Mouse (Mus musculus) bone marrow, adult 2 months (tissue): Measurements from ENCODE around the gene Dtl. TPM values are rescaled to one million over a fixed set of nuclear protein-coding genes. Genes with fewer than 3 reads are reported as not detected.

Experiments used
- H3K27ac ChIP-seq: fragments of 200-500 bp; 2 replicates; pipeline ENCODE4 v1.5.1; 2012; ENCODE audit warnings: low read depth, mild to moderate bottlenecking, control low read depth, inconsistent platforms, low read length; ENCODE audit not compliant: control insufficient read depth, poor library complexity, insufficient read depth
- H3K4me1 ChIP-seq: fragments of 200-500 bp; 2 replicates; pipeline ENCODE4 v1.6.1; 2011; ENCODE audit warnings: low read length; ENCODE audit not compliant: control insufficient read depth, insufficient read depth
- H3K4me3 ChIP-seq: fragments of 200-500 bp; replicated peaks from 2 replicates; pipeline ENCODE3; 2011; ENCODE audit warnings: mild to moderate bottlenecking, low read depth, low read length, control low read depth; ENCODE audit not compliant: control insufficient read depth
- CTCF ChIP-seq: fragments of 200-500 bp; IDR thresholded peaks from 2 replicates; pipeline ENCODE4 v1.5.1; 2011; ENCODE audit warnings: low read length, control low read depth; ENCODE audit not compliant: control insufficient read depth, insufficient read depth
- POLR2A ChIP-seq: fragments of 200-500 bp; IDR thresholded peaks from 2 replicates; pipeline ENCODE4 v1.6.1; 2011; ENCODE audit warnings: low read depth, mild to moderate bottlenecking, control low read depth, low read length, borderline replicate concordance; ENCODE audit not compliant: control insufficient read depth
- WGBS: fragments of 180-500 bp; shearing (Covaris S2); methylation state at CpG from one replicate; pipeline ENCODE4 v1.1.7; 2018; 5-methylcytosine and 5-hydroxymethylcytosine counted together
- polyA plus RNA-seq: library from polyadenylated mRNA; stranded (reverse); fragments of >200 nt; gene quantifications from 2 replicates; pipeline ENCODE4 v1.2.4, GENCODE M21; 2011; ENCODE audit warnings: low replicate concordance; ENCODE audit not compliant: missing spikeins, insufficient read depth, insufficient read length

Dtl gene
- polyA plus RNA-seq, result 23.5 and 24.8 TPM in 2 replicates

DNA sequence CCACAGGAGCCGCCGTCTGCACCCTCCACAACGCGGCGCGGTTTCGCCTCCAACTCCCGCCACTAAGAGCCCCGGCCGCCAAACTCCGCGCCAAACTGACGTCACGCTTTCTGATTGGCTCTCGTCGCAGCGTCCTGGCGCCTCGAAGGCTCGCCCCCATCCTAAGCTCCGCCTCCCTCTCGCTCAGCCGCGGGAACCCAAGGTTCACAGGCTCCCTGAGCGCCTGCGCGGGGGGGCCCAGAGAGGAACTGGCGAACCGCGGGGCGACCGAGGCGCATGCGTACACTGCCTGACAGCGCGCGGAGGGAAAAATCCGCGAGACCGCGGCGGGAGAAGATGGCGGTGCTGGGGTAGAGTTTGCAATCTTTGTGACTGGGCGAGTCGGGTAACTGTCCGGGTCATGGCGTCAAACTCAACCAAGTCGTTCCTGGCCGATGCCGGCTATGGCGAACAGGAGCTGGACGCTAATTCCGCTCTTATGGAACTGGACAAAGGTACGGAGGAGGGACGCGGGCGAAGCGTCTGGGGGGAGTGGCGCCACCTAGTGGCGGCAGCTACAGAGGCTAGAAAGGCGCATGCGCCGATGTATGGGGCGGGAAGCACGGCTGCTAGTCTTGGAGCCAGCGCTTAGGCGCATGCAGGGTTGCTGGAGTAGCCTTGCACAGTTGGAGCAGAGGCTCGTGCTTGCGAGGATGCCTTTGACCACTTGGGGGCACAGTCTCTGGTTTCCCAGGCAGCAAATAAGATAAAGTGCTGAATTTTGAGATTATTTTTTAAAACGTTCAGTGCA is at the start of gene Dtl, which contains the start of gene Ints7:
Gene Dtl (minus strand): TSS at position 87 of the 790 bp plus-strand sequence.
Gene Ints7 (plus strand): TSS at position 179 of the 790 bp plus-strand sequence.
- WGBS, result under 1% methylated on average over 70 of the region's 70 CpGs
- Histone ChIP-seq H3K4me3 (peak within 1 kb of the TSS; percentile 96), H3K27ac (peak within 1 kb of the TSS; percentile 89), H3K4me1 (no peaks in the 10 kb centered on the region; the same call in 1 of the 2 replicates)
- TF ChIP-seq CTCF (peak; percentile 92), POLR2A (peak; percentile 58)

GRCm38 (mm10) chr1:191625026-191625425 is 49.7 kb upstream of the Dtl start:
- TF ChIP-seq POLR2A (no peak), CTCF (no peak)
- WGBS, result 64% methylated on average over 6 of the region's 6 CpGs
- no peak overlapping the region for H3K27ac ChIP-seq
- H3K4me3 ChIP-seq, result no peak overlapping the region
- H3K4me1 ChIP-seq, result no peaks in the 10 kb centered on the region; the same call in 1 of the 2 replicates

DNA sequence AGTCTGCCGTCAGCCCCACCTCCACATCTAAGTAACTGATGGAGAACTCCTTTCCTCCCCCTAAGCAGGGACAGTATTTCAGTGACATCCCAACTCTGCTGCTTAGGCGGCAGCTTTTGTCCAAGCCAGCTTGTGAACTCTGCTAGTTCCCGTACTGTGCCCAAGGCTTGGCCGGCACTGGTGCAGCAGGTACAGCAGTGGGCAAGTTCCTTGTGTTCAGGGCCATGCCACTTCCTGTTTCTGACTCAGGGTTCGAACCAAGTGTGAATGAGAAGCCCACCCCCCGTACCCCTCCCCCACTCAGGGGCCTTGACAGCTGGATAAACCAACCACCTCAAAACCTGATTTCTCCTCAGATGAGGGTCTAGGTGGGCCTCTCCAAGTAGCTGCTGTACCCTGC is 49.1 kb upstream of the Dtl start:
- no peak for TF ChIP-seq POLR2A

GRCm38 (mm10) chr1:191622801-191623200 is 47.5 kb upstream of the Dtl start:
- TF ChIP-seq POLR2A (no peak), CTCF (no peak)
- H3K4me3 ChIP-seq, result no peak overlapping the region
- no peaks in the 10 kb centered on the region; the same call in 1 of the 2 replicates for H3K4me1 ChIP-seq
- WGBS, result 87% methylated on average over 8 of the region's 8 CpGs
- H3K27ac ChIP-seq, result no peak overlapping the region

More for the DNA sequence above, 49.1 kb upstream of the Dtl start:
- no peak overlapping the region for H3K4me3 ChIP-seq
- H3K4me1 ChIP-seq, result no peaks in the 10 kb centered on the region; the same call in 1 of the 2 replicates
- no peak overlapping the region for H3K27ac ChIP-seq
- 41% methylated on average over 6 of the region's 6 CpGs for WGBS

- TF ChIP-seq CTCF (no peak), POLR2A (no peak)
- 91% methylated on average over 8 of the region's 8 CpGs for WGBS
- H3K4me1 ChIP-seq, result no peaks in the 10 kb centered on the region; the same call in 1 of the 2 replicates
- no peak overlapping the region for H3K27ac ChIP-seq
- no peak overlapping the region for H3K4me3 ChIP-seq
Observed at GRCm38 (mm10) chr1:191621096-191621495, 45.8 kb upstream of the Dtl start.

GRCm38 (mm10) chr1:191618067-191618766 is 42.9 kb upstream of the Dtl start:
- no peaks in the 10 kb centered on the region for H3K4me1 ChIP-seq
- TF ChIP-seq CTCF, result no peak
- TF ChIP-seq POLR2A, result no peak
- 85% methylated on average over 12 of the region's 12 CpGs for WGBS
- H3K4me3 ChIP-seq, result no peak overlapping the region
- no peak overlapping the region for H3K27ac ChIP-seq

DNA sequence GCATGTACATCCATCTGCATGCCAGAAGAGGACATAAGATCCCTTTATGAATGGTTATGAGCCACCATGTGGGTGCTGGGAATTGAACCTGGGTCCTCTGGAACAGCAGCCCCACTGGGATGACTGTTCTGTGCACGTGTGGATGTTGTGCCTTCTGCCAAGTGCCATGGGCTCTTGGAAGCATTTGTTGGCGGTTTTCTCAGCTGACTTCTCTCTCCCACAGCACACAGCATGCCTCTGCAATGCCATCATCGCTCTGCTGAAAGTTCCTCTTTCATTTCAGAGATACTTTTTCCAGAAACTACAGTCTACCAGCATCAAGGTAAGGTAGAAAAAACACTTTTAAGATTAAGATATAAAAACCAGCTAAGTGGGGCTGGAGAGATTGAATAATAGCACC is 42.2 kb upstream of the Dtl start:
- 68% methylated on average over 3 of the region's 3 CpGs for WGBS
- Histone ChIP-seq H3K4me1 (no peaks in the 10 kb centered on the region), H3K4me3 (no peak overlapping the region), H3K27ac (no peak overlapping the region)
- no peak for TF ChIP-seq CTCF
- no peak for TF ChIP-seq POLR2A

DNA sequence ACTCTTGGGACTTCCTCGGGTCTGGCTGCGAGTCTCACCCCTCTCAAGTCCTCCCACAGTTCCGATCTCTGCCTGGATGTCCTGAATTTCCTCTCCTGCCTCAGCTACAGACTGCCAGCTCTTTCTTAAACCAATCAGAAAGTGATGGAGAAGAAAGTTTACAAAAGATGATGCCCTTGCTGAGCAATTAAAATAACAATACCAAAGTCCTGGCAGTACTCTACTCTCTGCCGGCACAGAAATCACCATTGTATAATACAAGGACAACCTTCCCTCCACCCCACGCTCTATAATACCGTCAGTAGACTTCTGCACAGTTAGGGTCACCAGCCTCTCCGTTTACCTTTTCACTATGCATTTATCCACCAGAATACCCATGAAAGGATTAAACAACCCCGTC is 40.9 kb upstream of the Dtl start:
- no peak for TF ChIP-seq POLR2A
- no peak for TF ChIP-seq CTCF
- H3K4me3 ChIP-seq, result no peak overlapping the region
- WGBS, result 96% methylated on average over 8 of the region's 8 CpGs
- H3K27ac ChIP-seq, result no peak overlapping the region
- H3K4me1 ChIP-seq, result no peaks in the 10 kb centered on the region
